Mouse (Mus musculus): ENCODE results near the gene Rrp1. TPM values are rescaled to one million over a fixed set of nuclear protein-coding genes. Genes with fewer than 3 reads are reported as not detected.

Rrp1 gene
- polyA plus RNA-seq, 1 experiment from 2014 or later, result 95.5 TPM

DNA sequence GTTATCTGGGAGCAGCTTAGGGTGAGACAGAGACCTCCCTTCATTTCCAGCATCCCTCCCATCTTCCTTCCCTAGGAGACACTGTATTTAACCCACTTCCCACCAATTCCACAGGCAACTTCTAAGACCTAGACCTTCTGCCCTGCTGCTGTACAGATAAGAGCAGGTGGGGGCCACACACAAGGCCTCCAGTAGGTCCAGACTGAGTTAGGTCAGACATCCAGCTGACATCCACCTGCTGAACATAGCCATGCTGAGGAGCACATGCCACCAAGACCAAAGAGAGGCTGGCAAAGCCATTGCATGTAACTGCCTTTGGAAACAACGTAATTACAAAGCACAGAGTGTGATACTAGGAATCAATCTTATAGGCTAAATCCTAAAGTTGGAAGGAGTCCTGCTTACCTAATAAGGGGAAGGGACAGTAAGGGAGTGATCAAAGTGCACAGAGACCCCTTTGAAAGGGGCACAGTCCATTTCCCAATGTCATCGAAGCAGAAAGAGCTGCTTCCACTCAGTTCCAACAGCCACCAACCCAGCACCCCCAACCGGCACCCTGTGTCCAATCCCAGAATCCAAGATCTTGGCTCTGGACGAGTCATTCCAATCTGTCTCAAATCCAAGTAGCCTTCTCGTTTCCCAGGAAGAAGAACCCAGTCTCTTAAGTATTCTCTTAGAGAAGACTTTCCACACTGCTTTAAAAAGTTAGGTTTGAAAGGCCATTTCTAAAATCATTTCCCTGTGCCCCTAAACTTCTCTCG, 61.9 kb downstream of the Rrp1 start:
- Histone ChIP-seq H3K4me1 (ENCODE audit: insufficient read depth) (peaks cover 9% of the 10 kb centered on the region; the same call in 1 of the 2 replicates), H3K27me3 (ENCODE audit: insufficient read depth, low read length) (peaks cover 24% of the 10 kb centered on the region), H3K27ac (ENCODE audit: low read depth) (peak overlapping the region; percentile 96), H3K9me3 (ENCODE audit: low read length) (no peaks in the 10 kb centered on the region), H3K36me3 (replicated peaks; ENCODE audit: insufficient read depth, low read length) (0 out of 2 replicates have a peak, but pooled peaks cover 6% of the 10 kb centered on the region), H3K9ac (replicated peaks) (peak overlapping the region; percentile 91), H3K4me2 (ENCODE audit: low read depth, low read length) (peak overlapping the region; percentile 82), H3K4me3 (ENCODE audit: low read depth, low read length) (peak overlapping the region; percentile 76)
- no peak for TF ChIP-seq CTCF (IDR thresholded peaks at IDR 0.05; ENCODE audit: low read depth)
- no peak for TF ChIP-seq EP300 (IDR thresholded peaks at IDR 0.05; ENCODE audit: low read depth)
- DNase-seq, result no peak
- no peak for ATAC-seq
- WGBS (ENCODE audit: insufficient replicate concordance), result 33% methylated on average over 6 of the region's 6 CpGs

Small RNAs within 50 kb of the gene (microRNA-seq; reads per million reads assigned to microRNA genes)
- gene Mir6410 (not detected), gene Mir6907 (1.2 reads per million), gene Mir6908 (not detected)

Other genes starting within 250 kb of the Rrp1 start
- 20.8 and 23.9 TPM in 2 replicates for gene D10Jhu81e, start 243.3 kb downstream of the Rrp1 start, polyA plus RNA-seq (2015; fragmentation: Nextera tagmentation; extraction: Ambion mirVana)
- 5.3 and 6.1 TPM in 2 replicates for gene Pwp2, start 227.9 kb downstream of the Rrp1 start, polyA plus RNA-seq (2015; fragmentation: Nextera tagmentation; extraction: Ambion mirVana)
- 13.9 and 14.7 TPM in 2 replicates for gene Trappc10, start 168.4 kb downstream of the Rrp1 start, polyA plus RNA-seq (2015; fragmentation: Nextera tagmentation; extraction: Ambion mirVana)
- 154 and 171 TPM in 2 replicates for gene Agpat3, start 60.6 kb downstream of the Rrp1 start, polyA plus RNA-seq (2015; fragmentation: Nextera tagmentation; extraction: Ambion mirVana)
- 177 and 187 TPM in 2 replicates for gene Cstb, start 12.6 kb upstream of the Rrp1 start, polyA plus RNA-seq (2015; fragmentation: Nextera tagmentation; extraction: Ambion mirVana)
- gene Pdxk, start 51.9 kb upstream of the Rrp1 start, polyA plus RNA-seq (2015; fragmentation: Nextera tagmentation; extraction: Ambion mirVana), result 10.1 and 11.0 TPM in 2 replicates
- gene Olfr1358, start 104.4 kb upstream of the Rrp1 start, polyA plus RNA-seq (2015; fragmentation: Nextera tagmentation; extraction: Ambion mirVana), result 0.09 TPM in 1 of 2 replicates, not detected in the other
- gene Ilvbl, start 161.3 kb upstream of the Rrp1 start, polyA plus RNA-seq (2015; fragmentation: Nextera tagmentation; extraction: Ambion mirVana), result 37.1 and 39.1 TPM in 2 replicates
- 1.5 TPM in 2 replicates for gene Syde1, start 178.9 kb upstream of the Rrp1 start, polyA plus RNA-seq (2015; fragmentation: Nextera tagmentation; extraction: Ambion mirVana)
- gene Olfr1357, start 205.0 kb upstream of the Rrp1 start, polyA plus RNA-seq (2015; fragmentation: Nextera tagmentation; extraction: Ambion mirVana), result not detected in 2 replicates